Mouse (Mus musculus) erythroblast, embryonic 14.5 days (primary cell): Measurements from ENCODE around the gene Rbpjl.

Source experiments
- GATA1 ChIP-seq: IDR thresholded peaks from 2 replicates; pipeline ENCODE4 v1.6.1; 2012; ENCODE audit warnings: low read length, inconsistent platforms, mixed read lengths
- TAL1 ChIP-seq: IDR thresholded peaks from 3 replicates; pipeline ENCODE4 v1.6.1; 2012; ENCODE audit warnings: low read length, inconsistent platforms, mixed read lengths

DNA sequence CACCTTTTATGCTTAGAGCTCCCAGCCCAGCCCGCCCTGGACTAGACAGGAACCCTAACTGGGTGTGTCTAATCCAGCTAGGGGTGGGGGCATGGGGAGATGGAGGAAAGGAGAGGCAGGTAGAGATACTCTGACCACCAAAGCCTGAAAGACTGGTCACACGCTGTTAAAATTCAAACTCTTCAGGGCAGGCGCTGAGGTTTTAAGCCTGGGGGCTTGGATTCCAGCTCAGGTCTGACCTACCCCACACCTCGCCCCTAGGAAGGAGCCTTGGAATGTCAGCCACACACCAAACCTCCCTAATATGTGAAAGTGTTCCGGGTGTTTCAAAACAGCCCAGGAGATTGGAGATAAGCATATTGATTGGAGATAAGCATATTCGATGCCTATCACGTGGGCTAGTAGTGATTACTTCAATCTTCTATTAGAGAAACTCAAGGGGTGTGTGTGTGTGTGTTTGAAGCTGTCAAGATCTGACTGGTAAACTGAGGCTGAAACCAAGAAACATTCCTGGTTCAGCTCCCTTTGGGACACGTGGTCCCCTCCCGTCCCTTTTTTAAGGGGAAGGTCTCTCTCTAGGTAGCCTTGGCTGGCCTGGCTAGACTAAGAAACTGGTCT, 30.4 kb downstream of the Rbpjl start:
- TF ChIP-seq TAL1 (no peak), GATA1 (no peak)
